Comparison of ENCODE assay signal across 13 mouse cellular contexts in genomic region chr16:21385926-21386881, GRCm38 (mm10). TPM values are rescaled to one million over a fixed set of nuclear protein-coding genes. Genes with fewer than 3 reads are reported as not detected.
DNase-seq lines count a peak whose midpoint lies in the region; ATAC-seq and TF ChIP-seq lines count a peak whose summit lies in the region.
"Had no signal": no experiment of that assay in that cellular context is flagged by ENCODE, and none has a peak within 500 bp of the region (broad histone marks: within the 10 kb centered on the region; RNA-seq: fewer than 3 reads in every experiment).

No protein-coding gene starts in this region.

- no peak overlapping the region for H3K4me3 ChIP-seq in intestine, embryonic 14.5 days (ENCODE audit: low read depth, low read length)
- H3K4me3 ChIP-seq in intestine, postnatal 0 days (ENCODE audit: low read depth, low read length) = no peak overlapping the region
- no peak overlapping the region for H3K4me3 ChIP-seq in embryonic facial prominence, embryonic 14.5 days (ENCODE audit: low read depth, low read length)
- H3K4me3 ChIP-seq in midbrain, embryonic 14.5 days (replicated peaks; ENCODE audit: low read depth, low read length) = no peak overlapping the region
- H3K4me3 ChIP-seq: liver, embryonic 12.5 days had no signal

- WGBS in intestine, embryonic 14.5 days = 41% methylated on average over 14 of the region's 14 CpGs
- WGBS in intestine, postnatal 0 days = 54% methylated on average over 14 of the region's 14 CpGs
- 49% methylated on average over 14 of the region's 14 CpGs for WGBS in embryonic facial prominence, embryonic 14.5 days
- 63% methylated on average over 14 of the region's 14 CpGs for WGBS in midbrain, embryonic 14.5 days

- H3K9me3 ChIP-seq in intestine, embryonic 14.5 days (ENCODE audit: control insufficient read depth, low read length) = no peaks in the 10 kb centered on the region
- H3K9me3 ChIP-seq in intestine, postnatal 0 days (ENCODE audit: control insufficient read depth) = no peaks in the 10 kb centered on the region
- no peaks in the 10 kb centered on the region for H3K9me3 ChIP-seq in embryonic facial prominence, embryonic 14.5 days (ENCODE audit: control insufficient read depth, low read length)
- H3K9me3 ChIP-seq in midbrain, embryonic 14.5 days (ENCODE audit: control insufficient read depth, low read length) = no peaks in the 10 kb centered on the region
- H3K9me3 ChIP-seq: liver, embryonic 12.5 days had no signal

- TF ChIP-seq CTCF in intestine, postnatal 0 days (IDR thresholded peaks at IDR 0.05; ENCODE audit: low read depth) = no peak

- DNase-seq in intestine, embryonic 14.5 days (ENCODE audit: low spot score) = no peak
- peak; percentile 73 for DNase-seq in embryonic facial prominence, embryonic 14.5 days (ENCODE audit: low spot score)
- DNase-seq in kidney, postnatal 14 days = peak; percentile 68
- DNase-seq in midbrain, embryonic 14.5 days = peak; percentile 35
- no peak for DNase-seq in right cerebral cortex, postnatal 10 days (ENCODE audit: low spot score in 2 of 2)
- no peak for DNase-seq in adrenal gland, postnatal 4 days (ENCODE audit: low spot score in 2 of 2)
- DNase-seq: cerebellum, postnatal 25 days; heart, adult 11 months; layer of hippocampus, postnatal 36 days had no signal

- H3K9ac ChIP-seq in intestine, embryonic 14.5 days (ENCODE audit: low read length) = no peak overlapping the region
- no peak overlapping the region for H3K9ac ChIP-seq in intestine, postnatal 0 days (ENCODE audit: low read depth, low read length)
- H3K9ac ChIP-seq in embryonic facial prominence, embryonic 14.5 days (ENCODE audit: low read depth, low read length) = no peak overlapping the region
- H3K9ac ChIP-seq in midbrain, embryonic 14.5 days (replicated peaks; ENCODE audit: low read length) = no peak overlapping the region
- H3K9ac ChIP-seq: liver, embryonic 12.5 days had no signal

- H3K27me3 ChIP-seq in intestine, embryonic 14.5 days (replicated peaks; ENCODE audit: control insufficient read depth, insufficient read depth, low read length) = no peaks in the 10 kb centered on the region
- no peaks in the 10 kb centered on the region for H3K27me3 ChIP-seq in intestine, postnatal 0 days (replicated peaks; ENCODE audit: control insufficient read depth, insufficient read depth, low read length)
- no peaks in the 10 kb centered on the region for H3K27me3 ChIP-seq in embryonic facial prominence, embryonic 14.5 days (replicated peaks; ENCODE audit: control insufficient read depth, insufficient read depth, low read length)
- H3K27me3 ChIP-seq in midbrain, embryonic 14.5 days (ENCODE audit: control insufficient read depth, insufficient read depth, low read length) = no peaks in the 10 kb centered on the region

- no peaks in the 10 kb centered on the region for H3K36me3 ChIP-seq in intestine, embryonic 14.5 days (ENCODE audit: control insufficient read depth, insufficient read depth, low read length)
- H3K36me3 ChIP-seq in intestine, postnatal 0 days (ENCODE audit: control insufficient read depth, insufficient read depth) = no peaks in the 10 kb centered on the region
- H3K36me3 ChIP-seq in embryonic facial prominence, embryonic 14.5 days (ENCODE audit: control insufficient read depth, insufficient read depth, low read length) = no peaks in the 10 kb centered on the region
- H3K36me3 ChIP-seq in midbrain, embryonic 14.5 days (ENCODE audit: control insufficient read depth, insufficient read depth, low read length) = no peaks in the 10 kb centered on the region
- H3K36me3 ChIP-seq: liver, embryonic 12.5 days had no signal

- H3K27ac ChIP-seq in intestine, embryonic 14.5 days (ENCODE audit: low read depth) = peak overlapping the region; percentile 39
- H3K27ac ChIP-seq in intestine, postnatal 0 days (ENCODE audit: low read depth, low read length) = no peak overlapping the region
- no peak overlapping the region; the same call in 1 of the 2 replicates for H3K27ac ChIP-seq in embryonic facial prominence, embryonic 14.5 days (replicated peaks; ENCODE audit: low read depth, low read length)
- no peak overlapping the region for H3K27ac ChIP-seq in midbrain, embryonic 14.5 days (replicated peaks; ENCODE audit: low read depth, low read length)
- H3K27ac ChIP-seq: liver, embryonic 12.5 days had no signal

- H3K4me1 ChIP-seq in intestine, embryonic 14.5 days (replicated peaks; ENCODE audit: control insufficient read depth, insufficient read depth, low read length) = peaks cover 12% of the 10 kb centered on the region
- no peaks in the 10 kb centered on the region for H3K4me1 ChIP-seq in intestine, postnatal 0 days (replicated peaks; ENCODE audit: control insufficient read depth, insufficient read depth, low read length)
- H3K4me1 ChIP-seq in embryonic facial prominence, embryonic 14.5 days (ENCODE audit: control insufficient read depth, insufficient read depth, low read length) = peaks cover 12% of the 10 kb centered on the region
- H3K4me1 ChIP-seq in midbrain, embryonic 14.5 days (ENCODE audit: control insufficient read depth, insufficient read depth, low read length) = peaks cover 10% of the 10 kb centered on the region
- H3K4me1 ChIP-seq: liver, embryonic 12.5 days had no signal

- no peak overlapping the region for H3K4me2 ChIP-seq in intestine, embryonic 14.5 days (ENCODE audit: low read length)
- no peak overlapping the region for H3K4me2 ChIP-seq in intestine, postnatal 0 days (replicated peaks; ENCODE audit: low read depth)
- H3K4me2 ChIP-seq in embryonic facial prominence, embryonic 14.5 days (ENCODE audit: low read depth, low read length) = no peak overlapping the region
- no peak overlapping the region for H3K4me2 ChIP-seq in midbrain, embryonic 14.5 days (ENCODE audit: low read length)
- H3K4me2 ChIP-seq: liver, embryonic 12.5 days had no signal

- ATAC-seq in intestine, embryonic 14.5 days (replicated peaks; ENCODE audit: low FRiP score, low TSS enrichment, low read depth) = no peak
- no peak for ATAC-seq in intestine, postnatal 0 days
- peak; percentile 35; the same call in 1 of the 2 replicates for ATAC-seq in embryonic facial prominence, embryonic 14.5 days (ENCODE audit: low read depth)
- no peak for ATAC-seq in midbrain, embryonic 14.5 days (ENCODE audit: low FRiP score, low TSS enrichment)
- no peak for ATAC-seq in erythroid progenitor cell, adult 5-6 weeks (replicated peaks; ENCODE audit: low FRiP score, poor library complexity, severe bottlenecking)
- ATAC-seq: forebrain, embryonic 16.5 days; liver, embryonic 12.5 days had no signal

RNA-seq across cellular contexts. Expression of gene Vps8, which starts 36.7 kb away (rescaled TPM):
- polyA plus RNA-seq in intestine, embryonic 14.5 days (2014; fragmentation: Nextera tagmentation; extraction: Ambion mirVana) = 14.4 and 20.8 TPM in 2 replicates
- polyA plus RNA-seq in intestine, postnatal 0 days (2015; fragmentation: Nextera tagmentation; extraction: Ambion mirVana) = 6.6 and 9.5 TPM in 2 replicates
- 17.0 and 18.0 TPM in 2 replicates for polyA plus RNA-seq in embryonic facial prominence, embryonic 14.5 days (2014; fragmentation: Nextera tagmentation; extraction: Ambion mirVana)
- polyA plus RNA-seq in midbrain, embryonic 14.5 days (2014; fragmentation: Nextera tagmentation; extraction: Ambion mirVana) = 31.6 and 41.1 TPM in 2 replicates
- 1.8 and 5.0 TPM in 2 replicates for total RNA-seq in erythroid progenitor cell, adult 5-6 weeks (2015; ENCODE audit: low replicate concordance)
- total RNA-seq in erythroid progenitor cell, adult 5-6 weeks (2017; ENCODE audit: low replicate concordance) = 4.9 and 7.9 TPM in 2 replicates
- total RNA-seq in adrenal gland, postnatal 4 days (2021) = 10 to 100 TPM; 24.5 to 26.1 TPM

Comparison
In these comparisons a context has a peak if more than half of its experiments do, and no peak if none do; other contexts are left out.
1. DNase-seq: peak in embryonic facial prominence, embryonic 14.5 days (single experiment), kidney, postnatal 14 days (single experiment) and midbrain, embryonic 14.5 days (single experiment); none in intestine, embryonic 14.5 days (single experiment), right cerebral cortex, postnatal 10 days (0 of 2) and adrenal gland, postnatal 4 days (0 of 2).